Mouse (Mus musculus) lung, postnatal 36 days (tissue): Measurements from ENCODE around the gene Col28a1.
A peak's percentile ranks its signal among the peaks of the same experiment; 100 is the strongest.

Experiments used
- DNase-seq: peaks from one replicate; pipeline ENCODE4 v3.0.0; 2022; ENCODE audit warnings: mixed read lengths

The Col28a1 gene

GRCm38 (mm10) chr6:8192517-8192916 is at the start of gene Col28a1:
TSS of gene Col28a1 (minus strand) at chr6:8192617.
- DNase-seq, result no peak

GRCm38 (mm10) chr6:8228596-8228995 is 36.2 kb upstream of the Col28a1 start:
- no peak for DNase-seq

- no peak for DNase-seq
These were observed 34.6 kb upstream of the Col28a1 start for GRCm38 (mm10) chr6:8227035-8227434.

- DNase-seq, result no peak
These were observed 18.2 kb upstream of the Col28a1 start for GRCm38 (mm10) chr6:8210661-8211060.

- DNase-seq, result no peak
These were observed 17.4 kb upstream of the Col28a1 start for GRCm38 (mm10) chr6:8209866-8210186.

GRCm38 (mm10) chr6:8209047-8209865 is 16.8 kb upstream of the Col28a1 start, which contains the start of gene Mios:
TSS of gene Mios (plus strand) at chr6:8209222.
- peak; percentile 88 for DNase-seq

GRCm38 (mm10) chr6:8189917-8190316 is 2.5 kb downstream of the Col28a1 start:
- no peak for DNase-seq

- DNase-seq, result peak; percentile 23
These were observed 3.7 kb downstream of the Col28a1 start for GRCm38 (mm10) chr6:8188599-8189233.

GRCm38 (mm10) chr6:8178397-8178941 is 13.9 kb downstream of the Col28a1 start:
- peak; percentile 3 for DNase-seq

GRCm38 (mm10) chr6:8176116-8176515 is 16.3 kb downstream of the Col28a1 start:
- no peak for DNase-seq

GRCm38 (mm10) chr6:8175346-8175745 is 17.1 kb downstream of the Col28a1 start:
- no peak for DNase-seq

- peak; percentile 1 for DNase-seq
These were observed 18.4 kb downstream of the Col28a1 start for GRCm38 (mm10) chr6:8174062-8174461.

- DNase-seq, result no peak
These were observed 20.3 kb downstream of the Col28a1 start for GRCm38 (mm10) chr6:8172101-8172500.

GRCm38 (mm10) chr6:8164741-8165140 is 27.7 kb downstream of the Col28a1 start:
- DNase-seq, result no peak

GRCm38 (mm10) chr6:8160001-8160400 is 32.4 kb downstream of the Col28a1 start:
- DNase-seq, result no peak

GRCm38 (mm10) chr6:8157121-8157520 is 35.3 kb downstream of the Col28a1 start:
- DNase-seq, result no peak

- no peak for DNase-seq
These were observed 39.7 kb downstream of the Col28a1 start for GRCm38 (mm10) chr6:8152551-8153361.

- DNase-seq, result no peak
These were observed 43.5 kb downstream of the Col28a1 start for GRCm38 (mm10) chr6:8148916-8149315.

GRCm38 (mm10) chr6:8141881-8142280 is 50.5 kb downstream of the Col28a1 start:
- DNase-seq, result peak; percentile 11

- no peak for DNase-seq
These were observed 62.3 kb downstream of the Col28a1 start for GRCm38 (mm10) chr6:8130149-8130548.

GRCm38 (mm10) chr6:8128164-8128563 is 64.3 kb downstream of the Col28a1 start:
- no peak for DNase-seq

GRCm38 (mm10) chr6:8126545-8126944 is 65.9 kb downstream of the Col28a1 start:
- no peak for DNase-seq

GRCm38 (mm10) chr6:8119116-8119515 is 73.3 kb downstream of the Col28a1 start:
- DNase-seq, result no peak
